Mouse (Mus musculus) embryonic fibroblast, embryonic 13.5 days (primary cell): ENCODE data around the gene Prss23. TPM values are rescaled to one million over a fixed set of nuclear protein-coding genes. Genes with fewer than 3 reads are reported as not detected.
A peak's percentile ranks its signal among the peaks of the same experiment; 100 is the strongest.

Experiments used
- H3K27ac ChIP-seq: 2 replicates; pipeline ENCODE4 v1.5.1; 2012; ENCODE audit warnings: low read length, control low read depth, inconsistent platforms; ENCODE audit not compliant: insufficient read depth
- H3K4me1 ChIP-seq: 2 replicates; pipeline ENCODE4 v1.6.1; 2011; ENCODE audit warnings: low read length; ENCODE audit not compliant: control insufficient read depth, insufficient read depth
- H3K4me3 ChIP-seq: 2 replicates; pipeline ENCODE4 v1.5.1; 2011; ENCODE audit warnings: mild to moderate bottlenecking, control low read depth, low read length; ENCODE audit not compliant: insufficient read depth
- CTCF ChIP-seq: IDR thresholded peaks from 2 replicates; pipeline ENCODE4 v1.5.1; 2011; ENCODE audit warnings: mild to moderate bottlenecking, control low read depth, low read length, moderate library complexity, borderline replicate concordance; ENCODE audit not compliant: insufficient read depth
- POLR2A ChIP-seq: IDR thresholded peaks from 2 replicates; pipeline ENCODE4 v1.6.1; 2011; ENCODE audit warnings: low read depth, mild to moderate bottlenecking, control low read depth, low read length, moderate library complexity
- polyA plus RNA-seq: library from polyadenylated mRNA; stranded (reverse); fragments of >200 nt; gene quantifications from 2 replicates; pipeline ENCODE4 v1.2.4, GENCODE M21; 2011; ENCODE audit warnings: low read depth; ENCODE audit not compliant: missing spikeins, insufficient read length

The Prss23 gene
- polyA plus RNA-seq, result 494 and 721 TPM in 2 replicates

- TF ChIP-seq CTCF (no peak), POLR2A (no peak)
- Histone ChIP-seq H3K27ac (no peak within 1 kb of the TSS; the same call in 1 of the 2 replicates), H3K4me1 (peaks cover 6% of the 10 kb centered on the region), H3K4me3 (no peak within 1 kb of the TSS)
These were observed at the start of gene Prss23 for GRCm38 (mm10) chr7:89526731-89527429. Prss23 (minus strand) TSS chr7:89527187.

- Histone ChIP-seq H3K4me3 (no peak overlapping the region), H3K27ac (no peak overlapping the region), H3K4me1 (peaks cover 10% of the 10 kb centered on the region; the same call in 1 of the 2 replicates)
- TF ChIP-seq CTCF, result no peak
- TF ChIP-seq POLR2A, result no peak
These were observed 49.1 kb upstream of the Prss23 start for GRCm38 (mm10) chr7:89576127-89576526.

GRCm38 (mm10) chr7:89564569-89564968, 37.6 kb upstream of the Prss23 start:
- peak overlapping the region; percentile 88 for H3K27ac ChIP-seq
- peaks cover 17% of the 10 kb centered on the region for H3K4me1 ChIP-seq
- TF ChIP-seq CTCF (no peak), POLR2A (no peak)
- no peak overlapping the region for H3K4me3 ChIP-seq

- H3K4me1 ChIP-seq, result peaks cover 22% of the 10 kb centered on the region
- no peak for TF ChIP-seq CTCF
- no peak for TF ChIP-seq POLR2A
These were observed 36.5 kb upstream of the Prss23 start for GRCm38 (mm10) chr7:89563501-89563900.

GRCm38 (mm10) chr7:89562140-89562539, 35.2 kb upstream of the Prss23 start:
- Histone ChIP-seq H3K27ac (peak overlapping the region; percentile 100), H3K4me3 (no peak overlapping the region), H3K4me1 (peaks cover 22% of the 10 kb centered on the region)
- TF ChIP-seq POLR2A (no peak), CTCF (no peak)

More at GRCm38 (mm10) chr7:89563501-89563900, 36.5 kb upstream of the Prss23 start:
- Histone ChIP-seq H3K27ac (peak overlapping the region; percentile 88), H3K4me3 (no peak overlapping the region)

DNA sequence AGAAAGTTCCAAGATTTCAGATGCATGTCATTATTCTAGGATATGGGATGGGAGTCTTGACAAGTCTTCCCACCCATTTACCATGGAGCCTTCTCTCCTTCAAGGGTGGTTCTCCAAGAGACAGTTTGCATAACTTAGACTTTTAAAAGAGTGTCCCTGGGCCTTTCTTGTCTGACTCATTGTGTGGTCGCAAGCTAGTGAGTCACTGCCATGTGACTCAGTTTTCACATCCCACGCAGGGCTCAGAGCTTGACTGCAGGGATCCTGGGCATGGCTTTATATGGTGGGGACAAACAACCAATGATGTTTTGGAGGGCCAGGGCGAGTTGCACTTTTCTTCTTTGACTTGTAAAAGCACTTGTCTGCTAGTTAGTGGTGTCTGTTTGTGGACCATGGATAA, 34.0 kb upstream of the Prss23 start:
- H3K27ac ChIP-seq, result peak overlapping the region; percentile 100
- H3K4me1 ChIP-seq, result peaks cover 22% of the 10 kb centered on the region
- TF ChIP-seq CTCF (no peak), POLR2A (no peak)
- no peak overlapping the region for H3K4me3 ChIP-seq

- TF ChIP-seq CTCF (no peak), POLR2A (no peak)
- Histone ChIP-seq H3K4me3 (no peak overlapping the region), H3K4me1 (peaks cover 16% of the 10 kb centered on the region), H3K27ac (peak overlapping the region; percentile 99)
These were observed 32.6 kb upstream of the Prss23 start for GRCm38 (mm10) chr7:89559633-89560032.

GRCm38 (mm10) chr7:89559105-89559504, 32.1 kb upstream of the Prss23 start:
- TF ChIP-seq CTCF, result no peak
- TF ChIP-seq POLR2A, result no peak
- peak overlapping the region; percentile 99 for H3K27ac ChIP-seq
- H3K4me3 ChIP-seq, result no peak overlapping the region
- H3K4me1 ChIP-seq, result peaks cover 13% of the 10 kb centered on the region

DNA sequence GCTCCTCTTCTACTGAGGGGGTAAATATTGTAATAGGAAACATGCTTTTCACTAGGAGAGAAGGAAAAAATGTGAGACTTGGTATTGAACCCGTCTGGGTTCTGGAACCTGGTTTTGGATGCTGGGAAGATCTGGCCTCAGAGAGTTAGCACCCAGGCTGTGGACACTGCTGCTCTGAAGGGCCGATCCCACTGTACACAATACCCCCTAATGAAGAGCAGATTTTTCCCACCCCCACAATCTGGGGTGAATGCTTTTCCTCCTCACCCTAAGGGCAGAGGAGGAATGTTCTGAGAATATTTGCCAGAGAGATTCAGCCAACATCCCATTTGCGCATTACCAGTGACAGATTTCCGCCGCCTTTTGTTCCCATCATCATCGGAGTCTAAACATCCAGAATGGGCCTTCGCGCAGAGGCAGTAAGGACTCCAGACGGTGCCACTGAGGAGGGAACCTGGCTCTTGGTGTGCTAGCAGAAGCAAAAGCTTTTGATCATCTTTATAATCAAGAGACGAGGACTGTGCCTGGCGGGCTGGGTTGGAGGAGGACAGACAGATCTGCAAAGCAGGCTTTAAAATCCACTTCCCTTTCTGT, 31.6 kb upstream of the Prss23 start:
- H3K27ac ChIP-seq, result peak overlapping the region; percentile 99
- TF ChIP-seq POLR2A (no peak), CTCF (no peak)

DNA sequence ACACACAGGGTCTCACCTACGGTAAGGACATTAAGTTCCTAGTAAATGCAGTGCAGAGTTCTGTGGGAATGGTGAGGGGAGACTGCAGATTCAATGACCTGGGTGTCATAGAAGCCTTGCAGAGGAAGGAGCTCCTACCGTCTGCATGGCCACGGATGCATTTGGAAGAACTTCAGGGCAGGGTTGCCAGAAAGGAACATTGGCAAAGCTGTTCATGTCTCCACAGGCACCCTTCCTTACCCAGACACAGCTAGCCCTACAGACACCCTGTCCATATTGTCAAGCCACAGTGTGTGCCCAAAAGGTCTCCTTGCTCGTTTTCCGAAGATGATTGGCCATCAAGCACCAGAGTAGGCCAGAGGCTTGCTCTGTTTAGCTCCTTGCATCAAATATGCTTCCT, 30.1 kb upstream of the Prss23 start:
- H3K4me1 ChIP-seq, result peaks cover 9% of the 10 kb centered on the region; the same call in 1 of the 2 replicates
- TF ChIP-seq CTCF, result no peak
- no peak overlapping the region for H3K27ac ChIP-seq
- H3K4me3 ChIP-seq, result no peak overlapping the region

More for the DNA sequence above, 31.6 kb upstream of the Prss23 start:
- Histone ChIP-seq H3K4me3 (no peak overlapping the region), H3K4me1 (peaks cover 12% of the 10 kb centered on the region; the same call in 1 of the 2 replicates)
